Mouse (Mus musculus): Measurements from ENCODE around the gene Mcam. TPM values are rescaled to one million over a fixed set of nuclear protein-coding genes. Genes with fewer than 3 reads are reported as not detected.

The Mcam gene
- 1 to 10 TPM; 3.6 to 5.1 TPM for total RNA-seq (2023)

DNA sequence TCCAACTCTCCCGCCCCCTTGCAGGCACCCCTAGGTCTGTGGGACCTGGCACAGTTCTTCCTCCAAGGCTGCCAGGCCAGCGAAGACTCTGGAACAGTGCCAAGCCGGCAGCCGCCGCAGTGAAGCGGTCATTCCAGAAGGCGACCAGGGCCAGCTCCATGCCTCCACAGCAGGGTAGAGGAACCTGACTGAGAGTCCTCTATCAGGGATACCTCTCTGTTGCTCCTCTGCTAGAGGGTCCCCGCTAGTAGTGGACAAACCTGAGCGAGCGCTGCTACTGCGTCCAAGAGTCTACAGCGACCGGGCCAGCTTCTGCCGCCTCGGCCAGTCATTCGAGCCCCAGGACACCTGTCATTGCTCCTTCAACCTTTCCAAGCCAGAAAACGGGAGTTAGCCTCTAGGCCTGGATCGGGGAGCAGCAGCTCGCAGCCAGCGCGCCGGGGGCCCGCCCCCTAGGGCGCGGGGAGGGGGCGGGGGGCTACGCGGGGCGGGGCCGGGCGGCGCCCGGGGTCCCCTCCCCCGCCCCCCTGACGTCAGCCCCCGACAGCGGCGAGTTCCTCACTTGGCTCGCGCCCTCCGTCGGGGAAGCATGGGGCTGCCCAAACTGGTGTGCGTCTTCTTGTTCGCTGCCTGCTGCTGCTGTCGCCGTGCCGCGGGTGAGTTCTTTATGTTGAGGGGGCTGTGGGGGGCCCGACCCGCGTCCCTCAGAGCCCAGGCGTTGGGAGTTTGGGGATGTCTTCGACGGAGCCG, at the start of gene Mcam:
TSS of gene Mcam (plus strand) at position 369 of the 750 bp plus-strand sequence.

DNA sequence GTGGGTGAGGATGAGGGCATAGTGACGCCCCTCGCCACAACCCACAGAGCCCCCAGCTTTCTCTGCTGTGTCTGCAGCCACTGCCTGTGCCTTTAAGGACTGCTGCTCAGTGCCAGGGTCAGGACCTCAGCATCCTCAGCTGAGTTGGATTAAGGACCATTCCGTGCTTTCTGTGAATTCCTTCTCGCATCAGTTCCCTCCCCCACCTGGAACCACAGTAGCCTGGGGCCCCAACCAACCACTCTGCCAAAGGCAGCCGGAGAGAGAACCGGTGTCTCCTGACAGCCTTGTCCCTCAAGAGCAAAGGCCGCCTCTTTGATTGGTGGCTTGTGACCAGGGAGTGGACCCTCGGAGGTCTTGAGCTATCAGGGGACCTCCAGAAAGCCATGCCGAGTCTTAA, 32.8 kb upstream of the Mcam start, which contains the start of gene Mfrp:
TSS of gene Mfrp (plus strand) at position 240 of the 400 bp plus-strand sequence.

DNA sequence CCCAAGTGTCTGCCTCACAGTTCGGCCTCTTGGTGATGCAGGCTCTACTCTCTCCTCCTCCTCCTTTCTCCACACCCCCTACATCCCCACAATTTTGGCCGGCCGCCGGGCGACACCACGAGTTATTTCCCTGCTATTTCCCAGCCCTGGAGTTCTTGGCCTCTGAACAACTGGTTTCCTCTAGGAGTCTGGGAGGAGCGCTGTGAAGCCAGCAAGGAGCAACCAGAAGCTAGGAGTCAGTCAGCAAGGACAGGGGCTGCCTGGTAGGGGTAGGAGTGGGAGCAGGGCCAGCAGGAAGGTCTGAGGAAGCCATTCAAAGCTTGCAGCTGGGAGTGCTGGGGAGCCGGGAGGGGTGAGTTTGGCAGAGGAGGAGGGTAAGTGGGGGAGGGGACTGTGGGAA, 27.2 kb upstream of the Mcam start, which contains the start of gene C1qtnf5:
TSS of gene C1qtnf5 (plus strand) at position 136 of the 400 bp plus-strand sequence.

DNA sequence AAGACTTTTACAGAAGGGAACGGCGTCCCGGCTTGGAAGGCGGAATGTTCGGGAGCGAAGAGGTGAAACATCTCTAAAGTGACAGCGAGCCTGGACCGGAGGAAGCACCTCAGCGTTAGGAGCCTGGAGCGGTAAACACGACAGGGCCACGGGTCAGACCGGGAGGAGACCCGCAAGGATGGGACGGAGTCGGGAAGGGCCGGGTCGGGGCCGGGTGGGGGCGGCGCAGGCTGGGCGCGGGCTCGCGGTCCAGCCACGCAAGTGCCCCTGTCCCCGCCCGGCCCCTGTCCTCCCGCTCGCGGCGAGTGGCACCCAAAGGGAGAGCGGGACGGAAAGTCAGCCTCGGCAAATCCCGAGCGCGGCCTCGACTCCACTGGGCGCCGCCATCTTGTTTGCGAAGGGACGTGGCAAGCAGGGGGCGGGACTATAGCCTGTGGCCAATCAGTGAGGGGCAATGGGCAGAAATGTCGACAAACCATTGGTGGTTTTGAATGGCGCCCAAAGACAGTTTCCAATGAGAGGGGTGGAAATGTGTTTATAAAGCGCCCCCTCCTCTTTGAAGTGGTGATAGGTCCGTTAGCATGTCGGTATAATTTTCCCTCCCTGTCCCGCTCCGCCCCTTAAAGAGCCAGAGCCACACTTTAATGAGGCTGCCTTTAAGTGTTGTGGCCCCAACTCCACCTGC, 21.0 kb upstream of the Mcam start, which contains the start of the genes Gm49380 and Rnf26:
TSS of gene Gm49380 (minus strand) at position 396 of the 685 bp plus-strand sequence.
TSS of gene Rnf26 (minus strand) at position 413 of the 685 bp plus-strand sequence.

Other genes with a start within 250 kb of the Mcam start
- 1 to 10 TPM; 3.2 to 3.8 TPM for gene Thy1, start 91.1 kb upstream of the Mcam start, total RNA-seq (2023)
- 1 to 10 TPM; 6.3 to 7.6 TPM for gene Usp2, start 67.4 kb upstream of the Mcam start, total RNA-seq (2023)
- under 1 TPM; 0.16 to 0.22 TPM for gene Mfrp, start 32.7 kb upstream of the Mcam start, total RNA-seq (2023)
- gene C1qtnf5, start 27.2 kb upstream of the Mcam start, total RNA-seq (2023) = under 1 TPM in 1 of 2 experiments, not detected in 1; 0.49 TPM
- not detected for gene Gm49380, start 21.0 kb upstream of the Mcam start, total RNA-seq (2023)
- 10 to 100 TPM; 29.2 to 31.1 TPM for gene Rnf26, start 21.0 kb upstream of the Mcam start, total RNA-seq (2023)
- 100 to 1,000 TPM; 215 to 217 TPM for gene Cbl, start 99.6 kb downstream of the Mcam start, total RNA-seq (2023)
- not detected for gene Ccdc153, start 106.2 kb downstream of the Mcam start, total RNA-seq (2023)
- 1 to 10 TPM; 1.6 TPM for gene Pdzd3, start 117.0 kb downstream of the Mcam start, total RNA-seq (2023)
- 10 to 100 TPM; 61.4 to 69.3 TPM for gene Nlrx1, start 134.1 kb downstream of the Mcam start, total RNA-seq (2023)
- 1 to 10 TPM; 3.7 to 9.7 TPM for gene Abcg4, start 154.1 kb downstream of the Mcam start, total RNA-seq (2023)
- gene Hinfp, start 171.2 kb downstream of the Mcam start, total RNA-seq (2023) = 10 to 100 TPM; 35.6 to 40.8 TPM
- gene C2cd2l, start 185.8 kb downstream of the Mcam start, total RNA-seq (2023) = 10 to 100 TPM; 21.6 to 23.7 TPM
- gene Dpagt1, start 191.6 kb downstream of the Mcam start, total RNA-seq (2023) = 10 to 100 TPM; 13.9 to 15.2 TPM
- 100 to 1,000 TPM; 273 to 278 TPM for gene H2afx, start 200.2 kb downstream of the Mcam start, total RNA-seq (2023)
- 10 to 100 TPM; 43.9 to 66.5 TPM for gene Hmbs, start 209.8 kb downstream of the Mcam start, total RNA-seq (2023)
- gene Vps11, start 227.2 kb downstream of the Mcam start, total RNA-seq (2023) = 10 to 100 TPM; 37.1 to 37.2 TPM
- gene Hyou1, start 245.0 kb downstream of the Mcam start, total RNA-seq (2023) = 10 to 100 TPM; 50.6 to 54.5 TPM

Measured in neutrophil, adult 59 days (primary cell).